Mouse (Mus musculus) MEL (cell line): ENCODE data around the gene Polrmt. TPM values are rescaled to one million over a fixed set of nuclear protein-coding genes. Genes with fewer than 3 reads are reported as not detected.

ENCODE experiments used
- DNase-seq: peaks from one replicate; pipeline ENCODE4 v3.0.0; 2011; ENCODE audit warnings: low read depth, low spot score
- H3K27ac ChIP-seq: 2 replicates; pipeline ENCODE4 v1.5.1; 2012; ENCODE audit warnings: low read depth, mild to moderate bottlenecking, control low read depth, low read length, moderate library complexity; ENCODE audit not compliant: control insufficient read depth
- H3K27me3 ChIP-seq, 2 experiments: fragments of 150-350 bp in 1 of 2; sonication (generic) in 1 of 2; 2 replicates each; pipeline ENCODE4 v1.6.1; 2012; ENCODE audit warnings: low read length in 2 of 2, mild to moderate bottlenecking in 2 of 2, improper control_type of control experiment in 1 of 2, moderate library complexity in 1 of 2; ENCODE audit not compliant: insufficient read depth in 2 of 2, control insufficient read depth in 1 of 2
- H3K36me3 ChIP-seq, 2 experiments: 2 replicates each; pipeline ENCODE4 v1.6.1; 2012 to 2014; ENCODE audit warnings: low read length in 2 of 2, improper control_type of control experiment in 1 of 2, inconsistent platforms in 1 of 2, mild to moderate bottlenecking in 1 of 2; ENCODE audit not compliant: insufficient read depth in 2 of 2, control insufficient read depth in 1 of 2
- H3K4me1 ChIP-seq, 2 experiments: fragments of 150-350 bp in 1 of 2; sonication (generic) in 1 of 2; 2 replicates each; pipeline ENCODE4 v1.6.1; 2012; ENCODE audit warnings: low read length in 2 of 2, improper control_type of control experiment in 1 of 2, mild to moderate bottlenecking in 1 of 2; ENCODE audit not compliant: insufficient read depth in 2 of 2, control insufficient read depth in 1 of 2
- H3K4me3 ChIP-seq, 2 experiments: fragments of 150-350 bp in 1 of 2; sonication (generic) in 1 of 2; 2 replicates each; pipeline ENCODE4 v1.5.1; 2012; ENCODE audit warnings: low read depth in 2 of 2, low read length in 2 of 2, mild to moderate bottlenecking in 2 of 2, moderate library complexity in 2 of 2, control low read depth in 1 of 2, improper control_type of control experiment in 1 of 2; ENCODE audit not compliant: control insufficient read depth in 1 of 2, insufficient read depth in 1 of 2
- H3K79me2 ChIP-seq: 2 replicates; pipeline ENCODE4 v1.6.1; 2012; ENCODE audit warnings: mild to moderate bottlenecking, low read length, moderate library complexity; ENCODE audit not compliant: control insufficient read depth, poor library complexity, insufficient read depth
- H3K9ac ChIP-seq: 2 replicates; pipeline ENCODE4 v1.6.1; 2012; ENCODE audit warnings: low read depth, mild to moderate bottlenecking, control low read depth, low read length, moderate library complexity; ENCODE audit not compliant: control insufficient read depth, poor library complexity, severe bottlenecking
- H3K9me3 ChIP-seq: fragments of 150-350 bp; sonication (generic); replicated peaks from 2 replicates; pipeline ENCODE4 v1.6.1; 2012; ENCODE audit warnings: mild to moderate bottlenecking, low read length, improper control_type of control experiment, moderate library complexity; ENCODE audit not compliant: insufficient read depth
- BHLHE40 ChIP-seq: IDR thresholded peaks from 2 replicates; pipeline ENCODE4 v1.6.1; 2012; ENCODE audit warnings: low read depth, mild to moderate bottlenecking, inconsistent platforms, low read length, improper control_type of control experiment, borderline replicate concordance
- CHD1 ChIP-seq: IDR thresholded peaks from 2 replicates; pipeline ENCODE4 v1.6.1; 2012; ENCODE audit warnings: low read depth, mild to moderate bottlenecking, inconsistent platforms, low read length, improper control_type of control experiment
- CHD2 ChIP-seq: IDR thresholded peaks from 2 replicates; pipeline ENCODE4 v1.6.1; 2011; ENCODE audit warnings: low read length, improper control_type of control experiment
- CTCF ChIP-seq, 3 experiments: IDR thresholded peaks in 2 of 3; conservative IDR thresholded peaks in 1 of 3; 2 replicates each; pipeline ENCODE4 v1.5.1; 2011 to 2012; ENCODE audit warnings: low read length in 3 of 3, low read depth in 2 of 3, mild to moderate bottlenecking in 2 of 3, improper control_type of control experiment in 1 of 3, inconsistent platforms in 1 of 3, mixed read lengths in 1 of 3, moderate library complexity in 1 of 3; ENCODE audit not compliant: control insufficient read depth in 1 of 3, insufficient read depth in 1 of 3, poor library complexity in 1 of 3, severe bottlenecking in 1 of 3
- E2F4 ChIP-seq: IDR thresholded peaks from 2 replicates; pipeline ENCODE4 v1.6.1; 2011; ENCODE audit warnings: low read depth, low read length, improper control_type of control experiment, borderline replicate concordance
- ELF1 ChIP-seq: IDR thresholded peaks from 2 replicates; pipeline ENCODE4 v1.6.1; 2014; ENCODE audit warnings: low read depth, mild to moderate bottlenecking, inconsistent platforms, low read length, improper control_type of control experiment, moderate library complexity
- EP300 ChIP-seq, 2 experiments: IDR thresholded peaks; 2 replicates each; pipeline ENCODE4 v1.6.1; 2011; ENCODE audit warnings: improper control_type of control experiment in 2 of 2, low read length in 2 of 2, low read depth in 1 of 2, mild to moderate bottlenecking in 1 of 2
- GATA1 ChIP-seq: IDR thresholded peaks from 2 replicates; pipeline ENCODE4 v1.6.1; 2011; ENCODE audit warnings: low read depth, low read length, improper control_type of control experiment
- JUND ChIP-seq: IDR thresholded peaks from 2 replicates; pipeline ENCODE4 v1.6.1; 2011; ENCODE audit warnings: low read depth, mild to moderate bottlenecking, improper control_type of control experiment, low read length
- KAT2A ChIP-seq: conservative IDR thresholded peaks from 2 replicates; pipeline ENCODE4 v1.6.1; 2012; ENCODE audit warnings: low read depth, low read length, improper control_type of control experiment, inconsistent platforms
- MAX ChIP-seq: IDR thresholded peaks from 2 replicates; pipeline ENCODE4 v1.6.1; 2011; ENCODE audit warnings: low read length, improper control_type of control experiment
- MAZ ChIP-seq: IDR thresholded peaks from 2 replicates; pipeline ENCODE4 v1.6.1; 2012; ENCODE audit warnings: low read depth, mild to moderate bottlenecking, inconsistent platforms, low read length, improper control_type of control experiment
- MXI1 ChIP-seq: IDR thresholded peaks from 2 replicates; pipeline ENCODE4 v1.6.1; 2011; ENCODE audit warnings: mild to moderate bottlenecking, low read depth, low read length, improper control_type of control experiment
- MYB ChIP-seq: IDR thresholded peaks from 2 replicates; pipeline ENCODE4 v1.6.1; 2011; ENCODE audit warnings: mild to moderate bottlenecking, low read depth, low read length, improper control_type of control experiment
- MYC ChIP-seq: IDR thresholded peaks from 2 replicates; pipeline ENCODE4 v1.6.1; 2011; ENCODE audit warnings: low read depth, mild to moderate bottlenecking, low read length, improper control_type of control experiment, moderate library complexity
- NELFE ChIP-seq: IDR thresholded peaks from 2 replicates; pipeline ENCODE4 v1.6.1; 2011; ENCODE audit warnings: low read depth, low read length, improper control_type of control experiment
- POLR2A ChIP-seq, 2 experiments: IDR thresholded peaks; 2 replicates each; pipeline ENCODE4 v1.6.1; 2011 to 2012; ENCODE audit warnings: low read length in 2 of 2, mild to moderate bottlenecking in 2 of 2, control low read depth in 1 of 2, improper control_type of control experiment in 1 of 2, low read depth in 1 of 2, moderate library complexity in 1 of 2; ENCODE audit not compliant: control insufficient read depth in 1 of 2, insufficient read depth in 1 of 2, poor library complexity in 1 of 2
- POLR2AphosphoS5 ChIP-seq: IDR thresholded peaks from 2 replicates; pipeline ENCODE4 v1.6.1; 2012; ENCODE audit warnings: low read depth, borderline replicate concordance, mild to moderate bottlenecking, inconsistent platforms, low read length, moderate library complexity, mixed read lengths
- RAD21 ChIP-seq: IDR thresholded peaks from 2 replicates; pipeline ENCODE4 v1.6.1; 2011; ENCODE audit warnings: mild to moderate bottlenecking, low read depth, low read length, improper control_type of control experiment
- RCOR1 ChIP-seq: IDR thresholded peaks from 2 replicates; pipeline ENCODE4 v1.6.1; 2012; ENCODE audit warnings: low read depth, mild to moderate bottlenecking, inconsistent platforms, low read length, improper control_type of control experiment
- SIN3A ChIP-seq: IDR thresholded peaks from 2 replicates; pipeline ENCODE4 v1.6.1; 2012; ENCODE audit warnings: low read length, improper control_type of control experiment, inconsistent platforms
- TAL1 ChIP-seq: IDR thresholded peaks from 2 replicates; pipeline ENCODE4 v1.6.1; 2012; ENCODE audit warnings: mild to moderate bottlenecking, inconsistent platforms, low read length, moderate library complexity, mixed read lengths
- TCF12 ChIP-seq: IDR thresholded peaks from 2 replicates; pipeline ENCODE4 v1.6.1; 2014; ENCODE audit warnings: low read depth, mild to moderate bottlenecking, inconsistent platforms, low read length, improper control_type of control experiment, moderate library complexity
- UBTF ChIP-seq: IDR thresholded peaks from 2 replicates; pipeline ENCODE4 v1.6.1; 2012; ENCODE audit warnings: low read depth, mild to moderate bottlenecking, inconsistent platforms, low read length, improper control_type of control experiment, moderate library complexity, borderline replicate concordance; ENCODE audit not compliant: insufficient read depth
- USF1 ChIP-seq: IDR thresholded peaks from 2 replicates; pipeline ENCODE4 v1.6.1; 2014; ENCODE audit warnings: low read depth, mild to moderate bottlenecking, inconsistent platforms, low read length, improper control_type of control experiment, moderate library complexity
- USF2 ChIP-seq, 2 experiments: IDR thresholded peaks; 2 replicates each; pipeline ENCODE4 v1.6.1; 2011 to 2012; ENCODE audit warnings: improper control_type of control experiment in 2 of 2, low read length in 2 of 2, borderline replicate concordance in 1 of 2, inconsistent platforms in 1 of 2, low read depth in 1 of 2, mild to moderate bottlenecking in 1 of 2; ENCODE audit not compliant: insufficient read depth in 1 of 2
- ZC3H11A ChIP-seq: IDR thresholded peaks from 2 replicates; pipeline ENCODE4 v1.6.1; 2012; ENCODE audit warnings: low read depth, mild to moderate bottlenecking, inconsistent platforms, low read length, improper control_type of control experiment
- ZKSCAN1 ChIP-seq: IDR thresholded peaks from 2 replicates; pipeline ENCODE4 v1.6.1; 2012; ENCODE audit warnings: low read depth, mild to moderate bottlenecking, inconsistent platforms, low read length, improper control_type of control experiment, moderate library complexity
- ZMIZ1 ChIP-seq: IDR thresholded peaks from 2 replicates; pipeline ENCODE4 v1.6.1; 2012; ENCODE audit warnings: low read depth, mild to moderate bottlenecking, inconsistent platforms, low read length, improper control_type of control experiment, moderate library complexity
- ZNF384 ChIP-seq: IDR thresholded peaks from 2 replicates; pipeline ENCODE4 v1.6.1; 2012; ENCODE audit warnings: low read depth, mild to moderate bottlenecking, inconsistent platforms, low read length, improper control_type of control experiment
- polyA plus RNA-seq, 2 experiments: library from polyadenylated mRNA; stranded (reverse) in 1 of 2; unstranded in 1 of 2; fragments of >175 nt in 1 of 2; fragments of >200 nt in 1 of 2; gene quantifications; 2 replicates each; pipeline versions ENCODE4 v1.2.1 to v1.2.4; 2012; ENCODE audit warnings: low replicate concordance in 2 of 2, low read depth in 1 of 2; ENCODE audit not compliant: insufficient read length in 2 of 2, insufficient read depth in 1 of 2, missing spikeins in 1 of 2
- total RNA-seq: library from RNA; depleted of rRNA; stranded (reverse); fragments of 300-350 nt; gene quantifications from 2 replicates; pipeline ENCODE4 v1.2.3, GENCODE M21; 2012

Polrmt gene
- total and polyA plus RNA-seq, 3 experiments = 35.7 to 66.9 TPM; not detected in 1

- H3K9ac ChIP-seq = no peak overlapping the region
- H3K36me3 ChIP-seq = no peaks in the 10 kb centered on the region
- no peaks in the 10 kb centered on the region for H3K27me3 ChIP-seq
- no peaks in the 10 kb centered on the region for H3K9me3 ChIP-seq
- H3K79me2 ChIP-seq = no peaks in the 10 kb centered on the region
- TF ChIP-seq RAD21 (no peak), KAT2A (no peak), GATA1 (no peak), EP300 (IDR thresholded peaks at IDR 0.05; ENCODE audit: low read depth in 1 of 2, low read length in 2 of 2) (no peak), USF2 (IDR thresholded peaks at IDR 0.05; ENCODE audit: borderline replicate concordance in 1 of 2, insufficient read depth in 1 of 2, low read depth in 1 of 2, low read length in 2 of 2) (no peak), NELFE (no peak), ZMIZ1 (no peak), CTCF (IDR thresholded peaks at IDR 0.05 in 2 of 3, conservative IDR thresholded peaks at IDR 0.05 in 1 of 3; ENCODE audit: control insufficient read depth in 1 of 3, insufficient read depth in 1 of 3, low read depth in 2 of 3, low read length in 3 of 3, poor library complexity in 1 of 3, severe bottlenecking in 1 of 3) (no peak), UBTF (no peak)
- TF ChIP-seq, all 39 proteins: peak for 0
- Histone ChIP-seq H3K27ac (no peak overlapping the region), H3K4me1 (no peaks in the 10 kb centered on the region), H3K4me3 (no peak overlapping the region)
- DNase-seq = no peak
Measured at GRCm38 (mm10) chr10:79696129-79696651, 50.2 kb downstream of the Polrmt start.

DNA sequence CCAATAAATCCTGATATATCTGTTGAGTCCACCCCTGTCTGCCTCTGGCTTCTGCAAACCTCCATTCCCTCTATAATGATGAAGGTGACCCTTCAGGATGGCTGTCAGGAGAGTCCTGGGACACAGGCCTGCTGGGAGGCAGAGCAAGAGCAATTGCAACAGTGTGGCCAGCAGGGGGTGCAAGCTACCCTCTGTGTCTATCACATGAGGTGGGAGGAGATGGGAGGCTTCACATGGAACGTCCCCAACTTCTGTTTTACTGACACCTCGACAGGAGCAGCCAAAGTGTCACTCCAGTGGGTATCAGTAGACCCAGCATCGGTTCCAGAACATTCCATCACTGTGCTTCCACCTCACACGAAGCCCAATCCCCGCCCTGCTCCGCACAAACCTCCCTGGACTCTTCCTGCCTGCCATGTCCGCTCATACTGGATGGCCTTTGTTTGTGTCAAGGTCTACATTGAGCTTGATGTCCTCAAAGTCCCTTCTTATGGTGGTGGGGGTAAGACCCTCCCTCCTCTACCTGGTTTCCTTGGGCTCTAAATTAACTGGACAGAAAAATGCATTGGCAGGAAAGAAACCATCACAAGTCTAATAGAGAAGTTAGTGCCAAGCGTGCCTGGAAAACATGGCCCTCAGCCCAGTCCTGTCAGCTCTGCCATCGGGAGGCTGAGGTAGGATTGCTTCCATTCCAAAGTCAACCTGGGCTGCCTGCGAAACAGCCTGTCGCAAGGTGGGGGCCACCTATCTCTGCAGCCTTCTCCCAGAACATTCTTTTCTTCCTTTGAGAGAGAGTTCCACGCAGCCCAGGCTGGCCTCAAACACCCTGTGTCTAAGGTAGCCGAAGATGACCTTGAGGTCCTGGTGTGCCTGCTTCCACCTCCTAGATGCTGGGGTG is 50.9 kb downstream of the Polrmt start:
- peak; percentile 88 for DNase-seq
- no peak for TF ChIP-seq EP300 (IDR thresholded peaks at IDR 0.05; ENCODE audit: low read depth in 1 of 2, low read length in 2 of 2)
- no peak for TF ChIP-seq UBTF
- no peak for TF ChIP-seq RCOR1
- TF ChIP-seq CHD1 = no peak
- no peak for TF ChIP-seq CHD2
- TF ChIP-seq ZMIZ1 = no peak
- no peak for TF ChIP-seq POLR2AphosphoS5
- no peak for TF ChIP-seq TAL1
- TF ChIP-seq POLR2A (IDR thresholded peaks at IDR 0.05; ENCODE audit: control insufficient read depth in 1 of 2, insufficient read depth in 1 of 2, low read depth in 1 of 2, low read length in 2 of 2, poor library complexity in 1 of 2) = no peak
- TF ChIP-seq MYB = no peak
- no peak for TF ChIP-seq MXI1
- no peak for TF ChIP-seq USF1
- TF ChIP-seq MAZ = peak; percentile 45; the same call in 1 of the 2 replicates
- TF ChIP-seq E2F4 = no peak
- TF ChIP-seq ZC3H11A = peak; percentile 60
- no peak for TF ChIP-seq ELF1
- 0 out of 2 replicates have a peak, but pooled peaks have one; percentile 22 for TF ChIP-seq SIN3A
- TF ChIP-seq ZNF384 = no peak
- TF ChIP-seq ZKSCAN1 = no peak
- no peak for TF ChIP-seq BHLHE40
- TF ChIP-seq JUND = no peak
- peak; percentile 61 for TF ChIP-seq MAX
- TF ChIP-seq MYC = peak; percentile 50; the same call in 1 of the 2 replicates
- TF ChIP-seq TCF12 = no peak

More for the DNA sequence above, 50.9 kb downstream of the Polrmt start:
- Histone ChIP-seq H3K9ac (no peak overlapping the region), H3K27me3 (no peaks in the 10 kb centered on the region), H3K4me3 (no peak overlapping the region), H3K4me1 (no peaks in the 10 kb centered on the region), H3K36me3 (no peaks in the 10 kb centered on the region), H3K79me2 (no peaks in the 10 kb centered on the region), H3K27ac (no peak overlapping the region), H3K9me3 (no peaks in the 10 kb centered on the region)
